Comparison of ENCODE assay signal across 10 mouse cellular contexts in genomic region chr17:62659501-62660175, GRCm38 (mm10).
DNase-seq lines count a peak whose midpoint lies in the region; ATAC-seq lines count a peak whose summit lies in the region.
"Had no signal": no experiment of that assay in that cellular context is flagged by ENCODE, and none has a peak within 500 bp of the region (broad histone marks: within the 10 kb centered on the region; RNA-seq: fewer than 3 reads in every experiment).

No protein-coding gene starts in this region.

- H3K27ac ChIP-seq in forebrain, embryonic 10.5 days = peak overlapping the region; percentile 48
- H3K27ac ChIP-seq in midbrain, embryonic 15.5 days = peak overlapping the region; percentile 59; the same call in 1 of the 2 replicates
- H3K27ac ChIP-seq: embryonic facial prominence, embryonic 15.5 days; limb, embryonic 12.5 days had no signal

- no peak for DNase-seq in forebrain, embryonic 10.5 days (ENCODE audit: extremely low spot score, low spot score)
- DNase-seq in kidney, postnatal 36 days = peak; percentile 9 to 19
- DNase-seq in adrenal gland, adult 2 months = no peak
- DNase-seq in thymus, postnatal 0 days (ENCODE audit: low spot score) = no peak
- no peak for DNase-seq in adrenal gland, adult 8-10 months

- peak overlapping the region; percentile 28 for H3K4me2 ChIP-seq in midbrain, embryonic 15.5 days
- H3K4me2 ChIP-seq: embryonic facial prominence, embryonic 15.5 days; limb, embryonic 12.5 days had no signal

- H3K27me3 ChIP-seq in forebrain, embryonic 10.5 days (ENCODE audit: poor library complexity, severe bottlenecking) = no peaks in the 10 kb centered on the region
- H3K27me3 ChIP-seq in midbrain, embryonic 15.5 days (replicated peaks) = no peaks in the 10 kb centered on the region
- H3K27me3 ChIP-seq: embryonic facial prominence, embryonic 15.5 days; limb, embryonic 12.5 days had no signal

- no peak overlapping the region for H3K9ac ChIP-seq in midbrain, embryonic 15.5 days
- H3K9ac ChIP-seq: embryonic facial prominence, embryonic 15.5 days; limb, embryonic 12.5 days had no signal

- H3K9me3 ChIP-seq in forebrain, embryonic 10.5 days = no peaks in the 10 kb centered on the region
- no peaks in the 10 kb centered on the region for H3K9me3 ChIP-seq in midbrain, embryonic 15.5 days
- H3K9me3 ChIP-seq: embryonic facial prominence, embryonic 15.5 days; limb, embryonic 12.5 days had no signal

- no peak overlapping the region for H3K4me3 ChIP-seq in forebrain, embryonic 10.5 days
- no peak overlapping the region for H3K4me3 ChIP-seq in midbrain, embryonic 15.5 days
- H3K4me3 ChIP-seq: embryonic facial prominence, embryonic 15.5 days; limb, embryonic 12.5 days had no signal

- no peaks in the 10 kb centered on the region for H3K36me3 ChIP-seq in forebrain, embryonic 10.5 days (replicated peaks)
- no peaks in the 10 kb centered on the region for H3K36me3 ChIP-seq in midbrain, embryonic 15.5 days (replicated peaks)
- H3K36me3 ChIP-seq: embryonic facial prominence, embryonic 15.5 days; limb, embryonic 12.5 days had no signal

- ATAC-seq in cerebellum, adult (ENCODE audit: insufficient number of reproducible peaks, low FRiP score, low TSS enrichment) = peak; percentile 47
- peak; percentile 87 for ATAC-seq in midbrain, embryonic 15.5 days (replicated peaks)
- ATAC-seq in inflammation-experienced regulatory T-cells, adult 6 months = no peak

- H3K4me1 ChIP-seq in forebrain, embryonic 10.5 days = peaks cover 18% of the 10 kb centered on the region
- H3K4me1 ChIP-seq in midbrain, embryonic 15.5 days = peaks cover 41% of the 10 kb centered on the region

- 73% methylated on average over 14 of the region's 14 CpGs for WGBS in forebrain, embryonic 10.5 days
- WGBS in midbrain, embryonic 15.5 days = 29% methylated on average over 14 of the region's 14 CpGs

Comparison
In these comparisons a context has a peak if more than half of its experiments do, and no peak if none do; other contexts are left out.
1. DNase-seq: peak in kidney, postnatal 36 days (2 of 2); none in forebrain, embryonic 10.5 days (single experiment), adrenal gland, adult 2 months (single experiment), thymus, postnatal 0 days (single experiment) and adrenal gland, adult 8-10 months (single experiment).